Mouse (Mus musculus) liver, adult (tissue): ENCODE measurements around the gene Pde4a.

Experiments used
- GATA4 ChIP-seq: IDR thresholded peaks from 2 replicates; pipeline ENCODE4 v1.6.1; 2014; ENCODE audit warnings: mild to moderate bottlenecking, low read length; ENCODE audit not compliant: insufficient replicate concordance

Gene Pde4a

DNA sequence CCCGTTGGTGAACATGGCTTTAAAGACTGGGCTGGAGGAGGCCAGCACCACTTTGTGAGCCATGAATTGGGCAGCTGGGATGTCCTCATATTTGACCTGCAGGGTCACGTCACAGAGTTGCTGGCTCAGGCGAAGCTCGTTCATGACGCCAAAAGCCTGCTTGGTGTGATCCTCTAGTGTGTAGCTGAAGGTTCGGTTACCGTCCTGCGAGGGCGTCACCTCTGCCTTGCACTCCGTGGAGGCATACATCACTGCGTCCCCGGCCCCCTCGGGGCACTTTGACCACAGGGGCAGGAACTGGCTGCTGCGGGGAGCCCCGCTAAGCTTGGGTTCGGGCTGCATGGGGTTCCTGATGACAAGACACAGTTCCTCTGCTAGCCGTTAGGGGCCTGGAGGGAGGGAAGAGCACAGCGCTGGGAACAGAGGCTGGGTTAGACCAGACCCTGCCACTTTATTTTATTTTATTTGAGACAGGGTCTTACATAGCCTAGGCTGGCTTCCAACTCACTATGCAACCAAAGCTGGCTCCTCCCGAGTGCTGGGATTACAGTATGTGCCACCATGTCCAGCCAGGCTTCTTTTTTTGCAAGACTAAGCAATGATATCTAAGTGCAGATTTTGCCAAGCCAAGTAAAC is 72.0 kb downstream of the Pde4a start:
- no peak for TF ChIP-seq GATA4

GRCm38 (mm10) chr9:21238004-21238732 is 72.7 kb downstream of the Pde4a start:
- TF ChIP-seq GATA4 = no peak

GRCm38 (mm10) chr9:21238733-21239464 is 73.4 kb downstream of the Pde4a start, which contains the start of gene Keap1:
Keap1 (minus strand) TSS chr9:21239361.
- peak; percentile 4; the same call in 1 of the 2 replicates for TF ChIP-seq GATA4

DNA sequence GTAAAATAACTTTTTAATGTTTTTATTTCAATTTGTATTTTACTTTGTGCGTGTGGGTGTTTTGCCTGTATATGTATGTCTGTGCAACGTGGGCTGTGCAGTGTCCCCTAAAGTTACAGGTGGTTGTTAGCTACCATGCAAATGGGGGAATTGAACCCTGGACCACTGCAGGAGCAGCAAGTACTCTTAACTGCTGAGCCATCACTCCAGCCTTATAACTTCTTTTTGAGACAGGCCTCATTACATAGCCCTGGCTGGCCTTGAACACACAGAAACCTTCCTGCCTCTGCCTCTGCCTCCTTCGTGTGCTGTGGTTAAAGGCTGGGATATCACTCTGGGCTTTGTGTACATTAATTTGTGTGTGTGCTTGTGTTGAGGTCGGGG is 73.9 kb downstream of the Pde4a start:
- no peak for TF ChIP-seq GATA4

- TF ChIP-seq GATA4 = no peak
These were observed 75.8 kb downstream of the Pde4a start for GRCm38 (mm10) chr9:21241343-21241742.

- no peak for TF ChIP-seq GATA4
These were observed 78.4 kb downstream of the Pde4a start for GRCm38 (mm10) chr9:21243826-21244427.

- no peak for TF ChIP-seq GATA4
These were observed 79.1 kb downstream of the Pde4a start for GRCm38 (mm10) chr9:21244428-21245112.

GRCm38 (mm10) chr9:21245113-21245487 is 79.6 kb downstream of the Pde4a start:
- no peak for TF ChIP-seq GATA4

DNA sequence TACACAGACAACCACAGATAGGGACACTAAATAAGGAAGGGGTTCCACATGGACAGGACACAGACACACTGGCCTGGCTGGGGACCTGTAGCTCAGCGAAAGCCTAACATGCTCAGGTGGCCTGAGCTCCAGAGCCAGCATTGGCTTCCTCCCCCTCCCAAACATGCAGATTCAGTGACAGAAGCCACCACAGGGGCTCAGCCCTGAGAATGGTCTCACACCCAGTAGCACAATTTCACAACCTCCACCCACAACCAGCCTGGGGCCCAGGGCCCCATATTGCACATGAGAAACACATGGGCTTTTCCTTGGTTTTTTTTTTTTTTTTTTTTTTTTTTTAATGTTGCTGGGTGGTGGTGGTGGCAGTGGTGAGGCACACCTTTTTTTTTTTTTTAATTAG is 80.8 kb downstream of the Pde4a start:
- no peak for TF ChIP-seq GATA4

GRCm38 (mm10) chr9:21248326-21248725 is 82.8 kb downstream of the Pde4a start, which contains the start of gene S1pr5:
S1pr5 (minus strand) TSS chr9:21248443.
- TF ChIP-seq GATA4 = no peak; the same call in 1 of the 2 replicates

DNA sequence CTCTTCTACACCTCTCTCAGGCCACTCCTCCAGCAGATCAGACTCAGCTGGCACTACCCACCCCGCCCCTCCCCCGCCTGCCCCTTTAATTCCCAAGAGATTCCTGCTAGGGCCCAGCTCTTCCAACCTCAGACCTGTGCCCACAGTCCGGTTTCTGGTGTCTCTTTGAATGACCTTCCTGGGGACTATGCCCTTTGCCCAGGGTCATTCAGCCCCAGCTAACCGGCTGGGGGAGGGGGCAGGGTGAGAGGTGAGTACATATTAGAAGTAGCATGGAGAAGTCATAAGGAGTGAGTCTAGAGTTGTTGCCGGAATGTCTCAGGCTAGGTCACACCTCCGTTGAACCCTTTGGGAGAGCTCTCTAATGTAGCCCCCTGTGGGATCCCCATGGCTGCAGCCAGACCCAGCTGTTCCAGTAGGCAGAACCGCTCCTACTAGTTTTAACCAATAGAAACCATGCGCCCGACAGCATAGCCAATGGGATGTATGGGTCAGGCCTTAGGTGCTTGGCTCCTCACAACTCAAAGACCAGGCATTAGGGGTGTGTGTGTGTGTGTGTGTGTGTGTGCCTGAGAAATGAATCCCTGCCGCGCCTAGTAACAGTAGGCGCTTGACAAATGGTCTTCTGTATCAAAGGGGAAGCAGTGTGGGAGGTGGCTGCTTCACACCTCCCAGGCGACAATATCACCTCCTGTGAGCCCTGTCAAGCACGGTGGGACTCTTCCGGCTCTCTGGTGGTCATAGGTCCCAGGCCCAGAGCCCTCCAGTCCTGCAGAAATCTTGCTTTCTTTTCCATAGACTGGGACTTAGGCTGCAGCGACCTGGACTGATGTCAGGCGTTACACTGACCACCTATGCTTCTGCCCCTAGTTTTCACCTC is 84.4 kb downstream of the Pde4a start:
- no peak for TF ChIP-seq GATA4

DNA sequence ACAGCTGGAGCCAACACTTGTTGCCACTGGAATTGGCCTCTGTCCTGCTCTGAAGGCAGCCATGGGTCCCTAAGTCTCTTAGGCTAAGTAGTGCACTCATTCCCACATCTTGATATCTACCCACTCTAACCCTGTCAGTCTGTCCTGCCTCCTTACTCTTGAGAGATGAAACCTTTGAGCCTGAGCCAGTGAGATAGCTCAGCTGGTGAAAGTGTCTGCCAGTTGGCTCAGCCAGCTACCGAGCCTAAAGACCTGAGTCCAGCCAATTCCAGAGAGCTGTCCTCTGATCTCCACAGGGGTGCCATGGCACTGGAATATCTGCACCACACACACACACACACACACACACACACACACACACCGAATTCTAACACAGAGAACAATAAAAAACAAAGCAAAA is 85.0 kb downstream of the Pde4a start:
- no peak for TF ChIP-seq GATA4

GRCm38 (mm10) chr9:21251116-21251735 is 85.7 kb downstream of the Pde4a start:
- no peak for TF ChIP-seq GATA4

- no peak for TF ChIP-seq GATA4
These were observed 89.2 kb downstream of the Pde4a start for GRCm38 (mm10) chr9:21254690-21255089.

- TF ChIP-seq GATA4 = no peak
These were observed 95.1 kb downstream of the Pde4a start for GRCm38 (mm10) chr9:21260491-21261040.
